Mouse (Mus musculus): ENCODE measurements at regions not wholly inside any gene's neighbourhood (a gene's known extent, or its start where the extent isn't known, plus 50 kb on each side); places are given as distances from the start of the nearest gene placed in this dataset.

- DNase-seq (ENCODE audit: low spot score in 2 of 2) = no peak
Measured at GRCm38 (mm10) chr7:40419332-40419731, 478.8 kb upstream of the Vstm2b start.

- no peak for DNase-seq (ENCODE audit: low spot score in 2 of 2)
Measured at GRCm38 (mm10) chr7:40422125-40422524, 476.0 kb upstream of the Vstm2b start.

GRCm38 (mm10) chr7:40429416-40429815 is 468.7 kb upstream of the Vstm2b start:
- DNase-seq (ENCODE audit: low spot score in 2 of 2) = no peak

- peak; percentile 19 to 54 for DNase-seq (ENCODE audit: low spot score in 2 of 2)
Measured at GRCm38 (mm10) chr7:40433906-40434305, 464.2 kb upstream of the Vstm2b start.

GRCm38 (mm10) chr7:40441128-40441527 is 457.0 kb upstream of the Vstm2b start:
- no peak for DNase-seq (ENCODE audit: low spot score in 2 of 2)

GRCm38 (mm10) chr7:40441786-40442185 is 456.3 kb upstream of the Vstm2b start:
- DNase-seq (ENCODE audit: low spot score in 2 of 2) = no peak

- DNase-seq (ENCODE audit: low spot score in 2 of 2) = no peak
Measured at GRCm38 (mm10) chr7:40466382-40466781, 431.7 kb upstream of the Vstm2b start.

GRCm38 (mm10) chr7:40487256-40487655 is 410.9 kb upstream of the Vstm2b start:
- DNase-seq (ENCODE audit: low spot score in 2 of 2) = no peak

GRCm38 (mm10) chr7:40522703-40523267 is 375.3 kb upstream of the Vstm2b start:
- no peak for DNase-seq (ENCODE audit: low spot score in 2 of 2)

GRCm38 (mm10) chr7:40536601-40537000 is 361.5 kb upstream of the Vstm2b start:
- no peak for DNase-seq (ENCODE audit: low spot score in 2 of 2)

GRCm38 (mm10) chr7:40537621-40538020 is 360.5 kb upstream of the Vstm2b start:
- no peak for DNase-seq (ENCODE audit: low spot score in 2 of 2)

GRCm38 (mm10) chr7:40539789-40540188 is 358.3 kb upstream of the Vstm2b start:
- no peak for DNase-seq (ENCODE audit: low spot score in 2 of 2)

GRCm38 (mm10) chr7:40541283-40541682 is 356.8 kb upstream of the Vstm2b start:
- DNase-seq (ENCODE audit: low spot score in 2 of 2) = no peak

- DNase-seq (ENCODE audit: low spot score in 2 of 2) = no peak
Measured at GRCm38 (mm10) chr7:40563447-40564118, 334.5 kb upstream of the Vstm2b start.

GRCm38 (mm10) chr7:40575971-40576370 is 322.2 kb upstream of the Vstm2b start:
- DNase-seq (ENCODE audit: low spot score in 2 of 2) = no peak

- DNase-seq (ENCODE audit: low spot score in 2 of 2) = no peak
Measured at GRCm38 (mm10) chr7:40577365-40577764, 320.8 kb upstream of the Vstm2b start.

GRCm38 (mm10) chr7:40620761-40621160 is 277.4 kb upstream of the Vstm2b start:
- no peak for DNase-seq (ENCODE audit: low spot score in 2 of 2)

GRCm38 (mm10) chr7:40622811-40623210 is 275.3 kb upstream of the Vstm2b start:
- DNase-seq (ENCODE audit: low spot score in 2 of 2) = no peak

GRCm38 (mm10) chr7:40623286-40623685 is 274.8 kb upstream of the Vstm2b start:
- no peak for DNase-seq (ENCODE audit: low spot score in 2 of 2)

GRCm38 (mm10) chr7:40636369-40636768 is 261.8 kb upstream of the Vstm2b start:
- DNase-seq (ENCODE audit: low spot score in 2 of 2) = no peak

- no peak for DNase-seq (ENCODE audit: low spot score in 2 of 2)
Measured at GRCm38 (mm10) chr7:40654982-40655381, 243.1 kb upstream of the Vstm2b start.

GRCm38 (mm10) chr7:40655391-40655790 is 242.7 kb upstream of the Vstm2b start:
- DNase-seq (ENCODE audit: low spot score in 2 of 2) = no peak

- no peak for DNase-seq (ENCODE audit: low spot score in 2 of 2)
Measured at GRCm38 (mm10) chr7:40659662-40660061, 238.5 kb upstream of the Vstm2b start.

- no peak for DNase-seq (ENCODE audit: low spot score in 2 of 2)
Measured at GRCm38 (mm10) chr7:40663781-40664180, 234.3 kb upstream of the Vstm2b start.
